Mouse (Mus musculus) kidney, postnatal 0 days (tissue): ENCODE measurements around the gene Trpv4. TPM values are rescaled to one million over a fixed set of nuclear protein-coding genes. Genes with fewer than 3 reads are reported as not detected.

Source experiments
- ATAC-seq: fragments of 200-750 bp; cut with Nextera tagmentation; replicated peaks from 2 replicates; pipeline ENCODE4 v1.8.0; 2017; ENCODE audit warnings: low read depth, moderate number of reproducible peaks, moderate TSS enrichment, moderate library complexity; ENCODE audit not compliant: low FRiP score
- DNase-seq: peaks from one replicate; pipeline ENCODE4 v3.0.0-alpha.2; 2016; ENCODE audit warnings: low spot score
- H3K27ac ChIP-seq: fragments of 300-500 bp; sonication (generic); 2 replicates; pipeline ENCODE4 v1.5.1; 2014; ENCODE audit warnings: mild to moderate bottlenecking
- H3K27me3 ChIP-seq: fragments of 300-500 bp; sonication (generic); 2 replicates; pipeline ENCODE4 v1.6.1; 2014; ENCODE audit warnings: low read length, mixed read lengths; ENCODE audit not compliant: insufficient read depth
- H3K36me3 ChIP-seq: fragments of 300-500 bp; sonication (generic); 2 replicates; pipeline ENCODE4 v1.6.1; 2014; ENCODE audit warnings: low read length, mixed read lengths; ENCODE audit not compliant: insufficient read depth
- H3K4me1 ChIP-seq: fragments of 300-500 bp; sonication (generic); replicated peaks from 2 replicates; pipeline ENCODE4 v1.6.1; 2014; ENCODE audit warnings: antibody characterized with exemption, low read length, mixed read lengths; ENCODE audit not compliant: insufficient read depth
- H3K4me2 ChIP-seq: fragments of 300-500 bp; sonication (generic); 2 replicates; pipeline ENCODE4 v1.6.1; 2014; ENCODE audit warnings: mild to moderate bottlenecking, low read length, moderate library complexity, mixed read lengths
- H3K4me3 ChIP-seq: fragments of 300-500 bp; sonication (generic); replicated peaks from 2 replicates; pipeline ENCODE4 v1.5.1; 2014; ENCODE audit warnings: low read depth, low read length
- H3K9ac ChIP-seq: fragments of 300-500 bp; sonication (generic); 2 replicates; pipeline ENCODE4 v1.6.1; 2014; ENCODE audit warnings: low read depth, low read length
- H3K9me3 ChIP-seq: fragments of 300-500 bp; sonication (generic); replicated peaks from 2 replicates; pipeline ENCODE4 v1.6.1; 2016; ENCODE audit warnings: low read length, inconsistent platforms, mixed read lengths
- CTCF ChIP-seq: IDR thresholded peaks from 2 replicates; pipeline ENCODE4 v1.5.1; 2016; ENCODE audit warnings: antibody characterized with exemption, low read depth, mild to moderate bottlenecking, moderate library complexity
- WGBS: fragments of 180-500 bp; shearing (Covaris S2); extraction: QIAGEN DNeasy Blood & Tissue Kit; methylation state at CpG from one replicate; pipeline ENCODE4 v1.1.7; 2014; 5-methylcytosine and 5-hydroxymethylcytosine counted together
- polyA plus RNA-seq: library from polyadenylated mRNA; unstranded; fragments of >200 nt; fragmentation: Nextera tagmentation; extraction: Ambion mirVana; gene quantifications from 2 replicates; pipeline ENCODE4 v1.2.1, GENCODE M21; 2015

The Trpv4 gene
- polyA plus RNA-seq, 1 experiment from 2014 or later: 31.3 TPM

GRCm38 (mm10) chr5:114639645-114639957, 18.6 kb downstream of the Trpv4 start:
- H3K36me3 ChIP-seq: no peaks in the 10 kb centered on the region
- ATAC-seq (no peak), DNase-seq (no peak)
- peak overlapping the region; percentile 27 for H3K4me2 ChIP-seq
- no peak overlapping the region for H3K4me3 ChIP-seq
- H3K27me3 ChIP-seq: no peaks in the 10 kb centered on the region
- no peak for TF ChIP-seq CTCF
- H3K9ac ChIP-seq: no peak overlapping the region
- 18% methylated on average over 7 of the region's 7 CpGs for WGBS
- H3K4me1 ChIP-seq: no peaks in the 10 kb centered on the region; the same call in 1 of the 2 replicates
- H3K27ac ChIP-seq: no peak overlapping the region
- no peaks in the 10 kb centered on the region for H3K9me3 ChIP-seq

- WGBS: 14% methylated on average over 22 of the region's 22 CpGs
- Histone ChIP-seq H3K36me3 (no peaks in the 10 kb centered on the region), H3K9me3 (no peaks in the 10 kb centered on the region), H3K4me2 (peak overlapping the region; percentile 27), H3K4me3 (no peak overlapping the region), H3K4me1 (no peaks in the 10 kb centered on the region; the same call in 1 of the 2 replicates), H3K9ac (no peak overlapping the region), H3K27me3 (no peaks in the 10 kb centered on the region), H3K27ac (no peak overlapping the region)
- TF ChIP-seq CTCF: peak; percentile 99
- peak; percentile 92 for DNase-seq
- peak; percentile 83 for ATAC-seq
These were observed 19.2 kb downstream of the Trpv4 start for GRCm38 (mm10) chr5:114638769-114639644.

- no peak for ATAC-seq
- no peaks in the 10 kb centered on the region for H3K27me3 ChIP-seq
- no peak for DNase-seq
- no peaks in the 10 kb centered on the region for H3K9me3 ChIP-seq
- TF ChIP-seq CTCF: no peak
- H3K4me1 ChIP-seq: no peaks in the 10 kb centered on the region; the same call in 1 of the 2 replicates
- H3K36me3 ChIP-seq: no peaks in the 10 kb centered on the region
- no peak overlapping the region for H3K4me3 ChIP-seq
- no peak overlapping the region for H3K4me2 ChIP-seq
- no peak overlapping the region for H3K9ac ChIP-seq
- 88% methylated on average over 25 of the region's 25 CpGs for WGBS
- no peak overlapping the region for H3K27ac ChIP-seq
These were observed 22.1 kb downstream of the Trpv4 start for GRCm38 (mm10) chr5:114636091-114636490.

- H3K4me3 ChIP-seq: no peak overlapping the region
- no peaks in the 10 kb centered on the region for H3K27me3 ChIP-seq
- DNase-seq (peak; percentile 9), ATAC-seq (no peak)
- no peak overlapping the region for H3K27ac ChIP-seq
- H3K36me3 ChIP-seq: 0 out of 2 replicates have a peak, but pooled peaks cover 13% of the 10 kb centered on the region
- no peaks in the 10 kb centered on the region for H3K4me1 ChIP-seq
- peak; percentile 68 for TF ChIP-seq CTCF
- H3K9ac ChIP-seq: no peak overlapping the region
- WGBS: 55% methylated on average over 2 of the region's 2 CpGs
- H3K4me2 ChIP-seq: no peak overlapping the region
- H3K9me3 ChIP-seq: no peaks in the 10 kb centered on the region
These were observed 26.9 kb downstream of the Trpv4 start for GRCm38 (mm10) chr5:114631336-114631735.

GRCm38 (mm10) chr5:114625590-114625989, 32.6 kb downstream of the Trpv4 start:
- WGBS: 13% methylated on average over 3 of the region's 3 CpGs

GRCm38 (mm10) chr5:114620305-114620704, 37.9 kb downstream of the Trpv4 start:
- no peaks in the 10 kb centered on the region for H3K4me1 ChIP-seq
- H3K27me3 ChIP-seq: no peaks in the 10 kb centered on the region
- 38% methylated on average over 6 of the region's 6 CpGs for WGBS
- H3K36me3 ChIP-seq: no peaks in the 10 kb centered on the region
- DNase-seq (peak; percentile 57), ATAC-seq (no peak)
- TF ChIP-seq CTCF: peak; percentile 73
- H3K4me3 ChIP-seq: no peak overlapping the region
- no peak overlapping the region for H3K4me2 ChIP-seq
- H3K9ac ChIP-seq: no peak overlapping the region
- no peak overlapping the region for H3K27ac ChIP-seq
- H3K9me3 ChIP-seq: no peaks in the 10 kb centered on the region

More at GRCm38 (mm10) chr5:114625590-114625989, 32.6 kb downstream of the Trpv4 start:
- Histone ChIP-seq H3K27ac (no peak overlapping the region), H3K36me3 (0 out of 2 replicates have a peak, but pooled peaks cover 13% of the 10 kb centered on the region), H3K9me3 (no peaks in the 10 kb centered on the region), H3K4me1 (no peaks in the 10 kb centered on the region), H3K9ac (no peak overlapping the region), H3K4me2 (no peak overlapping the region), H3K27me3 (no peaks in the 10 kb centered on the region), H3K4me3 (no peak overlapping the region)
- peak; percentile 69 for DNase-seq
- no peak for ATAC-seq
- peak; percentile 77 for TF ChIP-seq CTCF
